Mouse (Mus musculus): ENCODE measurements at regions not wholly inside any gene's neighbourhood (a gene's known extent, or its start where the extent isn't known, plus 50 kb on each side); places are given as distances from the start of the nearest gene placed in this dataset.

- no peak for TF ChIP-seq TCF12 (IDR thresholded peaks at IDR 0.05; ENCODE audit: insufficient read depth, poor library complexity, severe bottlenecking)
- no peak for TF ChIP-seq REST (IDR thresholded peaks at IDR 0.05; ENCODE audit: insufficient read depth, insufficient read length)
- TF ChIP-seq POLR2A (IDR thresholded peaks at IDR 0.05; ENCODE audit: insufficient read length, low read depth) = no peak
- no peak for TF ChIP-seq MAX (IDR thresholded peaks at IDR 0.05; ENCODE audit: low read depth)
- TF ChIP-seq MYOG (IDR thresholded peaks at IDR 0.05; ENCODE audit: control insufficient read depth in 1 of 3, insufficient read depth in 1 of 3, insufficient read length in 2 of 3, low read depth in 2 of 3) = no peak
- TF ChIP-seq MYOD1 (IDR thresholded peaks at IDR 0.05; ENCODE audit: control insufficient read depth in 1 of 3, insufficient read length in 2 of 3, low read depth in 2 of 3) = no peak
- no peak for TF ChIP-seq POLR2AphosphoS2 (IDR thresholded peaks at IDR 0.05; ENCODE audit: insufficient read length, low read depth)
- TF ChIP-seq TCF3 (IDR thresholded peaks at IDR 0.05; ENCODE audit: insufficient read length, low read depth) = no peak
- no peak for TF ChIP-seq E2F4 (IDR thresholded peaks at IDR 0.05; ENCODE audit: insufficient read depth)
- no peak for TF ChIP-seq USF1 (IDR thresholded peaks at IDR 0.05; ENCODE audit: low read depth)
- TF ChIP-seq CEBPB (IDR thresholded peaks at IDR 0.05; ENCODE audit: insufficient read depth, poor library complexity, severe bottlenecking) = no peak
- TF ChIP-seq SRF (IDR thresholded peaks at IDR 0.05; ENCODE audit: control insufficient read depth, insufficient read length, low read depth) = no peak
Measured at GRCm38 (mm10) chr8:127939284-127939985, 419.0 kb upstream of the Nrp1 start.

Data from myocyte (in vitro differentiated cells).